Comparison of ENCODE assay signal across 7 mouse cellular contexts in genomic region chr11:79214015-79214418, GRCm38 (mm10). TPM values are rescaled to one million over a fixed set of nuclear protein-coding genes. Genes with fewer than 3 reads are reported as not detected.
DNase-seq lines count a peak whose midpoint lies in the region; ATAC-seq and TF ChIP-seq lines count a peak whose summit lies in the region.

No protein-coding gene starts in this region.

- H3K4me3 ChIP-seq in embryonic facial prominence, embryonic 11.5 days (ENCODE audit: low read depth, low read length) = no peak overlapping the region
- no peak overlapping the region for H3K4me3 ChIP-seq in heart, adult 2 months
- no peak overlapping the region for H3K4me3 ChIP-seq in limb, embryonic 12.5 days (replicated peaks)
- H3K4me3 ChIP-seq in midbrain, embryonic 14.5 days (replicated peaks; ENCODE audit: low read depth, low read length) = no peak overlapping the region

- H3K36me3 ChIP-seq in embryonic facial prominence, embryonic 11.5 days (replicated peaks; ENCODE audit: control insufficient read depth, insufficient read depth, low read depth, low read length) = no peaks in the 10 kb centered on the region
- no peaks in the 10 kb centered on the region for H3K36me3 ChIP-seq in heart, adult 2 months (ENCODE audit: control insufficient read depth, insufficient read depth, low read length)
- H3K36me3 ChIP-seq in limb, embryonic 12.5 days = no peaks in the 10 kb centered on the region
- H3K36me3 ChIP-seq in midbrain, embryonic 14.5 days (ENCODE audit: control insufficient read depth, insufficient read depth, low read length) = no peaks in the 10 kb centered on the region

- peak; percentile 98 for DNase-seq in adrenal gland, postnatal 14 days
- DNase-seq in embryonic facial prominence, embryonic 11.5 days (ENCODE audit: low spot score) = peak; percentile 85
- peak; percentile 96 to 99 for DNase-seq in heart, adult 2 months
- peak; percentile 89 to 93 for DNase-seq in kidney, adult 8-10 months
- DNase-seq in midbrain, embryonic 14.5 days = peak; percentile 92
- peak; percentile 70 for DNase-seq in spleen, adult 12 weeks (ENCODE audit: low spot score)

- H3K27me3 ChIP-seq in embryonic facial prominence, embryonic 11.5 days (ENCODE audit: control insufficient read depth, insufficient read depth, low read length) = no peaks in the 10 kb centered on the region
- no peaks in the 10 kb centered on the region for H3K27me3 ChIP-seq in heart, adult 2 months (ENCODE audit: control insufficient read depth, insufficient read depth, low read length)
- no peaks in the 10 kb centered on the region for H3K27me3 ChIP-seq in limb, embryonic 12.5 days
- no peaks in the 10 kb centered on the region for H3K27me3 ChIP-seq in midbrain, embryonic 14.5 days (ENCODE audit: control insufficient read depth, insufficient read depth, low read length)

- peak; percentile 43 for TF ChIP-seq POLR2A in heart, adult 2 months (IDR thresholded peaks at IDR 0.05; ENCODE audit: insufficient read depth, low read depth, low read length)

- no peak overlapping the region for H3K9ac ChIP-seq in embryonic facial prominence, embryonic 11.5 days (replicated peaks; ENCODE audit: low read length)
- H3K9ac ChIP-seq in heart, adult 2 months (ENCODE audit: low read depth, low read length) = no peak overlapping the region
- no peak overlapping the region for H3K9ac ChIP-seq in limb, embryonic 12.5 days (replicated peaks)
- no peak overlapping the region for H3K9ac ChIP-seq in midbrain, embryonic 14.5 days (replicated peaks; ENCODE audit: low read length)

- peak; percentile 100 for TF ChIP-seq EP300 in heart, adult 2 months (IDR thresholded peaks at IDR 0.05; ENCODE audit: insufficient read depth, low read depth, low read length)

- H3K9me3 ChIP-seq in embryonic facial prominence, embryonic 11.5 days (replicated peaks; ENCODE audit: control insufficient read depth, low read length) = no peaks in the 10 kb centered on the region
- no peaks in the 10 kb centered on the region for H3K9me3 ChIP-seq in limb, embryonic 12.5 days
- no peaks in the 10 kb centered on the region for H3K9me3 ChIP-seq in midbrain, embryonic 14.5 days (ENCODE audit: control insufficient read depth, low read length)

- H3K4me2 ChIP-seq in embryonic facial prominence, embryonic 11.5 days (ENCODE audit: low read depth, low read length) = no peak overlapping the region
- H3K4me2 ChIP-seq in limb, embryonic 12.5 days = no peak overlapping the region
- no peak overlapping the region for H3K4me2 ChIP-seq in midbrain, embryonic 14.5 days (ENCODE audit: low read length)

- H3K79me2 ChIP-seq in heart, adult 2 months (replicated peaks; ENCODE audit: control insufficient read depth, insufficient read depth, low read length) = no peaks in the 10 kb centered on the region

- TF ChIP-seq CTCF in heart, adult 2 months (IDR thresholded peaks at IDR 0.05) = no peak; the same call in 1 of the 2 replicates

- no peaks in the 10 kb centered on the region for H3K4me1 ChIP-seq in embryonic facial prominence, embryonic 11.5 days (ENCODE audit: control insufficient read depth, insufficient read depth, low read length)
- peaks cover 7% of the 10 kb centered on the region for H3K4me1 ChIP-seq in heart, adult 2 months (ENCODE audit: control insufficient read depth, insufficient read depth, low read length)
- no peaks in the 10 kb centered on the region for H3K4me1 ChIP-seq in limb, embryonic 12.5 days (replicated peaks)
- H3K4me1 ChIP-seq in midbrain, embryonic 14.5 days (ENCODE audit: control insufficient read depth, insufficient read depth, low read length) = no peaks in the 10 kb centered on the region

- 11% methylated on average over 14 of the region's 14 CpGs for WGBS in embryonic facial prominence, embryonic 11.5 days
- whole genome bisulfite sequencing in heart, adult 2 months = 3% methylated on average over 14 of the region's 14 CpGs
- WGBS in limb, embryonic 12.5 days = 12% methylated on average over 14 of the region's 14 CpGs
- 12% methylated on average over 14 of the region's 14 CpGs for WGBS in midbrain, embryonic 14.5 days

- peak; percentile 56; the same call in 1 of the 2 replicates for ATAC-seq in embryonic facial prominence, embryonic 11.5 days (replicated peaks; ENCODE audit: insufficient number of reproducible peaks, low FRiP score, low TSS enrichment, low read depth)
- ATAC-seq in limb, embryonic 12.5 days (ENCODE audit: insufficient number of reproducible peaks, insufficient read depth, low FRiP score, low TSS enrichment, low read depth) = peak; percentile 42; the same call in 1 of the 2 replicates
- ATAC-seq in midbrain, embryonic 14.5 days (ENCODE audit: low FRiP score, low TSS enrichment) = peak; percentile 64; the same call in 1 of the 2 replicates

- intact Hi-C loops in heart, adult 2 months (cut with DNase I) = loop anchor here (1.0 to 5.0 kb wide), 3 partner anchors 184 to 357 kb away; no protein-coding TSS in a partner anchor

- H3K27ac ChIP-seq in embryonic facial prominence, embryonic 11.5 days (replicated peaks; ENCODE audit: low read depth, low read length) = no peak overlapping the region
- H3K27ac ChIP-seq in heart, adult 2 months = peak overlapping the region; percentile 87
- H3K27ac ChIP-seq in limb, embryonic 12.5 days = no peak overlapping the region
- H3K27ac ChIP-seq in midbrain, embryonic 14.5 days (replicated peaks; ENCODE audit: low read depth, low read length) = no peak overlapping the region

RNA-seq across cellular contexts. Expression of gene Wsb1, which starts 40.5 kb away (rescaled TPM):
- total RNA-seq in adrenal gland, postnatal 14 days (2021) = 51.7 and 56.0 TPM in 2 replicates
- 433 and 480 TPM in 2 replicates for polyA plus RNA-seq in embryonic facial prominence, embryonic 11.5 days (2014; fragmentation: Nextera tagmentation; extraction: Ambion mirVana)
- total RNA-seq in heart, adult 2 months (2021) = 10 to 100 TPM; 11.3 to 16.3 TPM
- polyA plus RNA-seq in heart, adult 2 months (2012; rRNA removed) = 19.0 and 36.4 TPM in 2 replicates
- polyA plus RNA-seq in limb, embryonic 12.5 days (2016; fragmentation: Nextera tagmentation; extraction: Ambion mirVana) = 446 and 475 TPM in 2 replicates
- 610 and 743 TPM in 2 replicates for polyA plus RNA-seq in midbrain, embryonic 14.5 days (2014; fragmentation: Nextera tagmentation; extraction: Ambion mirVana)

Comparison
In these comparisons a context has a peak if more than half of its experiments do, and no peak if none do; other contexts are left out.
1. RNA of gene Wsb1, which starts 40.5 kb away (polyA plus RNA-seq): 610 to 743 TPM in midbrain, embryonic 14.5 days, 433 to 480 TPM in embryonic facial prominence, embryonic 11.5 days and 446 to 475 TPM in limb, embryonic 12.5 days; 19.0 to 36.4 TPM in heart, adult 2 months; every median in the first group is over 10 times any median in the second.
2. Peak in every context shown above with its lines, with median percentiles within 50 percentile points of each other: DNase-seq and ATAC-seq.